Mouse (Mus musculus) adrenal gland, adult 2 months (tissue): ENCODE measurements around the gene Foxe1. TPM values are rescaled to one million over a fixed set of nuclear protein-coding genes. Genes with fewer than 3 reads are reported as not detected.
A peak's percentile ranks its signal among the peaks of the same experiment; 100 is the strongest.

Experiments used
- DNase-seq: peaks from one replicate; pipeline ENCODE4 v3.0.0; 2021
- long read RNA-seq: library from polyadenylated mRNA; stranded (forward); transcript quantifications from one replicate; pipeline ENCODE4 v2.0.0, GENCODE M21; 2021
- polyA plus RNA-seq: library from polyadenylated mRNA; depleted of rRNA; stranded (reverse); fragments of >200 nt; gene quantifications from 2 replicates; pipeline ENCODE4 v1.2.3, GENCODE M21; 2012; rRNA removed
- total RNA-seq, 2 experiments: library from RNA; stranded (reverse); gene quantifications; 2 replicates each; pipeline ENCODE4 v1.2.3; 2021

The Foxe1 gene
- not detected for total RNA-seq
- 0.42 and 0.44 TPM in 2 replicates for polyA plus RNA-seq
- long read RNA-seq: 0 reads

GRCm38 (mm10) chr4:46343596-46344260 lies at the start of gene Foxe1:
TSS of gene Foxe1 (plus strand) at chr4:46343609.
- DNase-seq: no peak

GRCm38 (mm10) chr4:46304071-46304470 lies 39.3 kb upstream of the Foxe1 start:
- peak; percentile 94 for DNase-seq

- DNase-seq: peak; percentile 94
Measured at GRCm38 (mm10) chr4:46304757-46305384, 38.5 kb upstream of the Foxe1 start.

- DNase-seq: peak; percentile 8
Measured at GRCm38 (mm10) chr4:46305436-46305835, 38.0 kb upstream of the Foxe1 start.

GRCm38 (mm10) chr4:46307341-46307740 lies 36.1 kb upstream of the Foxe1 start:
- peak; percentile 89 for DNase-seq

- DNase-seq: peak; percentile 17
Measured at GRCm38 (mm10) chr4:46307869-46308268, 35.5 kb upstream of the Foxe1 start.

GRCm38 (mm10) chr4:46311631-46312030 lies 31.8 kb upstream of the Foxe1 start:
- DNase-seq: no peak

- DNase-seq: no peak
Measured at GRCm38 (mm10) chr4:46321730-46322389, 21.5 kb upstream of the Foxe1 start.

GRCm38 (mm10) chr4:46322715-46323114 lies 20.7 kb upstream of the Foxe1 start:
- DNase-seq: no peak

GRCm38 (mm10) chr4:46328906-46329305 lies 14.5 kb upstream of the Foxe1 start:
- DNase-seq: no peak

GRCm38 (mm10) chr4:46335846-46336245 lies 7.6 kb upstream of the Foxe1 start:
- no peak for DNase-seq

- DNase-seq: no peak
Measured at GRCm38 (mm10) chr4:46337990-46338389, 5.4 kb upstream of the Foxe1 start.

- DNase-seq: no peak
Measured at GRCm38 (mm10) chr4:46339026-46339425, 4.4 kb upstream of the Foxe1 start.

- DNase-seq: peak; percentile 43
Measured at GRCm38 (mm10) chr4:46339584-46339983, 3.8 kb upstream of the Foxe1 start.

- DNase-seq: no peak
Measured at GRCm38 (mm10) chr4:46341831-46342680, 1.4 kb upstream of the Foxe1 start.

GRCm38 (mm10) chr4:46342711-46343286 lies 610 bp upstream of the Foxe1 start:
- no peak for DNase-seq

- DNase-seq: peak; percentile 38
Measured at GRCm38 (mm10) chr4:46344288-46344687, 879 bp downstream of the Foxe1 start.

- no peak for DNase-seq
Measured at GRCm38 (mm10) chr4:46345056-46345772, 1.8 kb downstream of the Foxe1 start.

- DNase-seq: no peak
Measured at GRCm38 (mm10) chr4:46345773-46346100, 2.3 kb downstream of the Foxe1 start.

GRCm38 (mm10) chr4:46346221-46346620 lies 2.8 kb downstream of the Foxe1 start:
- DNase-seq: no peak

- no peak for DNase-seq
Measured at GRCm38 (mm10) chr4:46347141-46347540, 3.7 kb downstream of the Foxe1 start.
